Mouse (Mus musculus) liver, postnatal 0 days (tissue): ENCODE measurements around the gene Mrpl47.

Source experiments
- CTCF ChIP-seq: sonication (generic); IDR thresholded peaks from 2 replicates; pipeline ENCODE4 v1.5.1; 2016; ENCODE audit warnings: antibody characterized with exemption, low read depth
- EP300 ChIP-seq: IDR thresholded peaks from 2 replicates; pipeline ENCODE4 v1.6.1; 2016; ENCODE audit warnings: antibody characterized with exemption, low read depth, mild to moderate bottlenecking

DNA sequence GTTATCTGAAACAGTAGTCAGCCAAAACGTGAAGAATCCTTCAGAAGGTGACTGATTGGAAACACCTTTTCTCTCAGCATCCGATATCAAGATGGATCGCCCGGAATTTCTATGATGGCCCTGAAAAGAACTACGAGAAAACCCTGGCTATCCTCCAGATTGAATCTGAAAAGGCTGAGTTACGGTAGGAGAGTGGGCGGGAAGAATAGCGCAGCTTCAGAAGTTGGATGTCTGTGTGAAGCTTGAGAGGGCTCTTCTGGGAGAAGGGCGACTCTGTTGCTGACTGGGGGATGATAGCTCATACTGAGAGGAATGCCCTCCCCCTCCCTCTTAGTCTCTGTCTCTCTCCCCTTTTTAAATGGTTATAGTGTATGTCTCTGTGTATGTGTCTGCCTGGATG, 11.0 kb upstream of the Mrpl47 start:
- TF ChIP-seq CTCF (no peak), EP300 (no peak)
